Mouse (Mus musculus) adrenal gland, postnatal 14 days (tissue): ENCODE results near the gene Krt84. TPM values are rescaled to one million over a fixed set of nuclear protein-coding genes. Genes with fewer than 3 reads are reported as not detected.

Experiments
- DNase-seq: peaks from one replicate; pipeline ENCODE4 v3.0.0; 2021; ENCODE audit warnings: mixed read lengths
- microRNA-seq, 2 experiments: library from miRNA; unstranded; fragments of <30 nt; microRNA quantifications; one replicate each; pipeline ENCODE4 v1.2.0; 2021
- total RNA-seq: library from RNA; stranded (reverse); gene quantifications from 2 replicates; pipeline ENCODE4 v1.2.3, GENCODE M21; 2021

Gene Krt84
- total RNA-seq, 1 experiment from 2014 or later = not detected

DNA sequence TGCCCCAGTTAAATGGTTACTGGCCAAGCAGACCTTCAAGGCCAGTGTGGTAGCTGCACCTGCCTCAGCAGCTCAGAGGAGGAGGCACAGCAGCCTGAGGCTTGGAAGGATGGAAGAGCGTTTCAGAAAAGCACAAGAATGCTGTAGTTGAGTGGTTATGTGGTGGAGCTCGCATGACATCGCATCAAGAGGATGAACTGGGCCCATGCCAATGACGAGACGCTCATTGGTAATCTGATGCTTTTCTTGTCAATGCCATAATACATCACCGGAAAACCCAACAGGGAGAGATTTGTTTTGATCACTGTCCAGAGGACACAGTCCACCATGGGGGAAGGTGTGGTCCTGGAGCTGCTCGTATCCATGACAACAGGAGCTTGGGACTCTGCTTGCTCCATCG is 37.4 kb downstream of the Krt84 start:
- DNase-seq = no peak

DNA sequence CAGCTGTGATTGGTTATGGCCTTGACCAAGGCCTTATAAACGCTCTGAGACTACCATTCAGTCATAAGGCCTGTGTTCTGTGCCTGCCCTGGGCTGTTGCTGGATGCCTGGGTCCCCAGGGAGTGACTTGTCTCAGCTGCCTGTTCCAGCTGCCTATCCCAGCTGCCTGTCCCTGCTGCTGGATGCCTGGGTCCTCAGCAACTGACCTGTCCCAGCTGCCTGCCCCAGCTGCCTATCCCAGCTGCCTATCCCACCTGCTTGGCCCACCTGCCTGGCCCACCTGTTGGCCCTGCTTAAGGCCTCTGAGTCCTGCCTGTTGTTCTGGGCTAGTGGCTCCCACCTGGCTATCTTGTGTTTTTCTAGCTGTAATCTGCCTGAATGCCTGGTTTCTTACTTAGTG is 38.4 kb downstream of the Krt84 start:
- no peak for DNase-seq

DNA sequence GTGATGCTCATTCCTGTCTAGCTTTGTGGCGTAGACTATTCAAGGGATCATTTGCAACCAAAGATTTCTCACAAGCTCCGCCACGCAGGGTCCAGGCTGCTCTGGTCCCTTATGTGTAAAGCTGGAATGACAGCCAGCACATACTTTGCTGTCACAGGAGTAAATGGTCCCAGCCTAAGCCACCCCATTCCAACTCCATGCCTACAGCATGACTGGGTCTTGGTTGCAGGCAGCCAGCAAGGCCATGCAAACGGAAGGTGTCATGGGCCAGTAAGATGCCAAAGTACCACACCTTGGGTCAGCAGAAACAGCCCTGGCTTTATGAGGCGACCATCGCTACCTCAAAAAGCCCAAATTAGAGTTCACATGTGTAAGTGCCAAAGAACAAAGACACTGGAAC is 38.9 kb downstream of the Krt84 start:
- DNase-seq = no peak

DNA sequence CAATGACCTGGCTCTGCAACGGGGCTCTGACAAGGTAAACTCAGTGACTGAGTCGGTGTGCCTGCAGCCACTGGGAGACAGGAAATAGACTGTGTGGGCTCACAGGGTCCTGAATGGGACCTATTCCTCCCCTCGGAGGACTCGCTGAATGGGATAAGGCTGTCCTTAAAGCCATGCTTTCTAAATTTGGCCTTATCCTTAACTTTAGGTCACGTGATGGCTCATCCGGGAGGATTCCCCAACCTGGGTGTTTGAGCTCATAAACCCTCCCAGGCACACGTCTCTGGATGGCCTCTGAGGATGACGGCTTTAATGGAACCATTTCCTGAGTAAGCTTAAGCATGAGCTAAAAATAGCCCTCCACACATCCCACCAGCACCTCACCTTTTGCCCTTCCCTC is 39.9 kb downstream of the Krt84 start:
- no peak for DNase-seq

DNA sequence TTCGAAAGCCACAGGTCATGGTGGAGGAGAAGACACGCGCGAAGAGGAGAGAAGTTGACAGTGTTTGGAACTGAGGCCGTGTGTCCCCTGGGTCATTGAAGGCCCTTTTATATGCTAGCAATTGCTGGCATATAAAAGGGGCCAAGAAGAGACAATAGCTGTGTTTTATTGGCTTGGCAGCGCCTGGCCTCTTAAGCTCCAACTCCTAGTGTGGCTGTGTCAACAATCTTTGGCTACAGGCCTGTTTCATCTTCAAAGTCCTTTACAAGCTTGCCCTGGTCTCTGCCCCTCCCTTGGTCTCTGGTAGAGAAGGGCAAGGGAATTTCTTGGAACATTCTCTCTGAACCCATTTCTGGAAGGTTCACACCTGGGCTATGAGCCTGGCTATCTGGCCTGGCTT is 41.2 kb downstream of the Krt84 start, which contains the start of gene Krt83:
Krt83 (minus strand) TSS at position 82 of the 400 bp plus-strand sequence.
- DNase-seq = no peak

DNA sequence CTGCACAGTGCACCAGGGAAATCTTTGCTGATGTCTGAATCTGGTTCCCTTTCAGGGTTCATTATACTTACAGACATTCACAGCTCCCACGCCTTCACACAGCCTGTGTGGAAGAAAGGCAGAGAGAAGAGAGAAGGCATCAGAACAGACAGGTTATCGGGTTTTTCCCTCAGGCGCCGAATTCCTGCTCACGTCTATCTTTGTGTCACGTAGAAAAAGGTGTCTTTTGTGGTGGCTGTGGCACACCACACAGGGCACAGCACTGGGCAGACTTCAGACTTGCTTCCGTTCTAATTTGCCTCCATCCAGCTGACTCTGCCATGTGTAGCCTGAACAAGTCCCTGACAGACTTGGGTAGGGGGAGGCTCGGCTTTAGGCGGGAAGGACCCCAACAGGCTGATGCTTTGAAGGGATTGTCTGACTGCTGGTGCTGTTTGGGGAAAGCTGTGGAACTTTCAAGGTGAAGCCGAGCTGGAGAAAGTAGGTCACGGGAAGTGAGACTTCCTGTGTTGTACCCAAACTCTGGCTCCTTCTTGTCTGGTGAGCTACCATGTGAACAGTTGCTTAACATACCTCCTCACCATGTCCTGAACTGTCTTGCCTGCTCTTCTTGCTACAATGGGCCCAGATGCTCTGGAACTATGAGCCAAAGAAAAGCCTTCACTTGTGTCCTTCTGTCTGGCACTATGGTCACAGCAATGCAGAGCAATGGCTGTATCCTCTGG is 46.5 kb downstream of the Krt84 start:
- DNase-seq = no peak

DNA sequence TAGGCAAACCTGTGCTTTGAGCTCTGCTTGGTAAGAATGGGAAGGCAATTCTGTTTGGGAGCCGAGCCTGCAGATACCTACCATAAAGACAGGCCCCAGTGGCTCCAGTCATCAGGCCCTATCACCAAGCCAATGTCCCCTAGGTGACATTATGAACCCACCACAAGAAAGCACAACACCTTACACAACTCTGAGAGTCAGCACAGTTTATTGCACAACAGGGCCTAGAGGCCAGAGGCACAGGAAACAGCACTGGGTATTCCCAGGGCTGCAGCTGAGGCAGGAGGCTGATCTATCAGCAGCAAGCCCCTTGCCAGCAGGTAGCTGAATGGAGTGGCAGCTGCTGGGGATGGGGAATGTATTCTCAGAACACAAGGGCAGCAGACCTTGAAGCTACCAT is 47.7 kb downstream of the Krt84 start:
- no peak for DNase-seq

DNA sequence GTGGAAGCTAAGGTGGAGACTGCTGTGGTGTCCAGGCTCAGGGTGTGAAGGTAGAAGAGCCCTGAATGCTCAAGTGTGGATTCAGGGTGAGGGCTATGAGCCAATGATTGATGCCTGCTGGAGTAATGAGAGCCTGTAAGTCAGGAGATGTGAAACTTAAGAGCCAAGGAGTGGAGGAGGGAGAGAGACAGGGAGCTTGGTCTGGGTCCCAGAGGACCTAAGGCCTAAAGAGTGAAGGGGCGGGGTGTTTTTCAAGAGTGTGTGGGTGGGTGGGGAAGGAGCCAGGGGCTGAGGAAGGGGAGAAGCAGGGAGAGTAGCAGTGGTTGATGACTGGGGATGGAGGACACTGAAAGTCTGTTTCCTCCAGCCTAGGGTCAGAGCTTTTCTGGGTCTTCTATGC is 49.0 kb downstream of the Krt84 start:
- no peak for DNase-seq

DNA sequence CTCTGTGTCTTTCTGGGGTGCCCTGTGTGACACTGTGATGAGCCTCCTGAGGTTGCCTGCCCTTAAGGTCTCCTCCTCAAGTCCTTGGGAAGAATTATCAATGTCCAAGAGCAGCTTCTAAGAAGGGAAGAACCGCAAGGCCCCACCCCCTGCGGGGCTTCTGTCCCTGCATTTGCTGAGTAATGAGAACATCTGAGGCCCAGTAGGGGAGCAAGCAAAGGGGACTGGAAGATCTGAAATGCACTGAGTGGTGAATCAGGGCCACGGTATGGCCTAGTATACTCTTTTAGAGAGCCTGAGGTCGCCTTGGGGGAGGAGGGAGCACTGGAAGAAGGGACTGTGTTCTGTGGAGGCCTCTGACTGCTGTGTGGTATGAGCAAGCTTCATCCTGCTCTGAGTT is 50.6 kb downstream of the Krt84 start:
- DNase-seq = no peak

DNA sequence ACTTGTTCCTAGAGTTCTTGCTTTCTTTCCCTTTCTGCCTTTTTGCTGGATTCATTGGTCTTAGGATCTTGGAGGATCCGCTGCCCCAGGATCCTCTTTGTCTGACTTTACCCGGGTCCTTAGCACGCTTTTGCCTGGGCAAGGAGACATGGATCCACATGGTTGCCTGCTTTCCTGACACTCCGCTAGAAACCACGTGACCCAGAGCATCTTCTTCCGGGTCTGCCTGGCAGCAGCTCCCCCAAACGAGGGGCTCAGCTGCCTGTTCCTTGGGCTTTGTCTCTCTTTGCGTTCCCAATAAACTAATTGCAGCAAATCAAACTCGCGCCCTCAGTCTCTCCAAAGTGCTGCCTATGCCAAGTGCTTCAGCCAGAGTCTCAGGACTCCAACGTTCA is 53.0 kb downstream of the Krt84 start:
- no peak for DNase-seq

DNA sequence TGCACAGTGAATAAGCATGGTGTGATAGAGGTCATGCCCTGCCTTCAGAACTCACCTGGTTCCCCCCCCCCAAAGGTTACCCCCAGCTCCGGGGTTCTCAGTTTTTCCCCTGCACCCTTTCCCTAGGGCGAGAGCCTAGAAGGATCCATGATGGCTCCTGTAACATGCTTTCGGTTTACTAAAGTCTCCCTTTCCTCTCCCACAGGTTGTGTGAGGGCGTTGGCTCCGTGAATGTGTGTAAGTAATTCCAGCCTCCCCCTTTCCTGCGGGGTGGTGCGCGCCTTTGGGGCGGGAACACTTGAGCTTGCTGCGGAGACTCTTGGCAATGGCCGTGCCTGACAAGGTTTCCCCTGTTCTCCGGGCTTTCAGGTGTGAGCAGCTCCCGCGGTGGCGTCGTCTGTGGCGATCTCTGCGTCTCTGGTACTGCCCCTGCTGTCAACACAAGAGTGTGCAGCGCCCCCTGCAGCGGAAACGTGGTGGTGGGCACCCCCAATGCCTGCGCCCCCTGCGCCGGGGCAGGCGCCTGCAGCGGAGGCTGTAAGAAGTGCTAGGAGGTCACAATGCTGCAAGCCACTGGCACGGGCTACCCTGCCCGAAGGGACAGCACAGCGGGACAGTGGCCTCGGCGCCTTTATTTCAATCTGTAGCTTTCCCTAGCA is 53.5 kb downstream of the Krt84 start:
- peak; percentile 74 for DNase-seq

Small RNA genes lying within 50 kb of the gene (microRNA-seq; reads per million reads assigned to microRNA genes)
- gene Gm44393 (0 reads per million in 2 experiments), gene Gm44460 (0 reads per million in 2 experiments)

Other genes with a start within 250 kb of the Krt84 start
- 64.4 and 97.1 TPM in 2 replicates for gene Atg101, start 248.5 kb downstream of the Krt84 start, total RNA-seq
- 2.1 and 2.4 TPM in 2 replicates for gene 6030408B16Rik, start 239.6 kb downstream of the Krt84 start, total RNA-seq
- gene Krt80, start 162.7 kb downstream of the Krt84 start, total RNA-seq = 0.74 and 1.1 TPM in 2 replicates
- gene Krt7, start 121.8 kb downstream of the Krt84 start, total RNA-seq = 1.4 and 2.3 TPM in 2 replicates
- gene Krt87, start 94.0 kb downstream of the Krt84 start, total RNA-seq = not detected in 2 replicates
- not detected in 2 replicates for gene Krt88, start 85.1 kb downstream of the Krt84 start, total RNA-seq
- gene Krt81, start 69.1 kb downstream of the Krt84 start, total RNA-seq = not detected in 2 replicates
- gene Krt86, start 59.3 kb downstream of the Krt84 start, total RNA-seq = not detected in 2 replicates
- not detected in 2 replicates for gene Krt83, start 41.3 kb downstream of the Krt84 start, total RNA-seq
- not detected in 2 replicates for gene Gm49425, start 15.6 kb downstream of the Krt84 start, total RNA-seq
- not detected in 2 replicates for gene Krt82, start 17.8 kb upstream of the Krt84 start, total RNA-seq
- gene Krt90, start 30.1 kb upstream of the Krt84 start, total RNA-seq = not detected in 2 replicates
- not detected in 2 replicates for gene Krt75, start 41.1 kb upstream of the Krt84 start, total RNA-seq
- gene Gm5414, start 95.4 kb upstream of the Krt84 start, total RNA-seq = not detected in 2 replicates
- gene Gm5478, start 114.6 kb upstream of the Krt84 start, total RNA-seq = not detected in 2 replicates
- not detected in 2 replicates for gene Krt6b, start 147.5 kb upstream of the Krt84 start, total RNA-seq
- gene Krt6a, start 161.5 kb upstream of the Krt84 start, total RNA-seq = not detected in 2 replicates
- not detected in 2 replicates for gene Krt5, start 180.1 kb upstream of the Krt84 start, total RNA-seq
- gene Krt71, start 210.3 kb upstream of the Krt84 start, total RNA-seq = not detected in 2 replicates